Mouse (Mus musculus) right cerebral cortex, postnatal 25 days (tissue): Measurements from ENCODE around the gene Dera.
A peak's percentile ranks its signal among the peaks of the same experiment; 100 is the strongest.

Source experiments
- DNase-seq: peaks from one replicate; pipeline ENCODE4 v3.0.0; 2022

The Dera gene

DNA sequence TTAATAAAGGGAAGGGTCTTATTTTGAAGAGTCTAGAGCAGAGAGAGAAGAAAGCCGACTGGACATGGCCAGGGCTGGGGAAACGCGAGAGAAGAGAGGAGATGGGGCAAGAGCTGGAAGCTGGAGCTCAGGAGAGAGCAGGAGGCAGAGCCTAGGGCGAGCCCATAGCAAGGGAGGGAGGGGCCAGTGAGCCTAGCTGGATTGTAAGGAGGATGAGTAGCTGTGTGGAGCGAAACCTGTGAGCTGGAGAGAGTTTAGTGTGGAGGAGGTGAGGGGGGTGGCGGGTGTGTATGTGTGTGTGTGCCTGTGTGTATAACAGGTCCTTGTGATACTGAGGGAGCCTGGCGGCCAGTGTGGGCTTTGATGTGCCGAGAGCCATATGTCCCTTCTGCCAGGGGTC, 5.3 kb downstream of the Dera start:
- no peak for DNase-seq

DNA sequence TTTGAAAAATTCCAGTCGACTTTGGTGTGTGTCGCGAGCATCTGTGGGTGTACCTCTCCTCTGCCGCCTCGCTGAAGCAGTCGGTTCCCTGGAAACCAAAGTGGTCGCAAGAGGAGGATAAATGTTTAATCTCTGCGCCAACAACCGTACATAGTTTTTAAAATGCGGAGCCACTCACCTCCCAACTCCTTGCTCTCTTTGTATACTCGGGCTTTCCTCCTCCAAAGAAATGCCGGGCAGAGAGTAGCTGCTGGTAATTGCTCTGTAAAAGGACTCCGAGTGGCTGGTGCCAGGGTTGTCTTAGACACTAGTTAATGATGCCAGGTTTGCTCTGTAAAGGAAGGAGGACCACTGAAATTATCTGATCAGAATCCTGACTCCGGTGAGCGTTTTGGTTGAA, 6.6 kb downstream of the Dera start:
- DNase-seq = peak; percentile 21

DNA sequence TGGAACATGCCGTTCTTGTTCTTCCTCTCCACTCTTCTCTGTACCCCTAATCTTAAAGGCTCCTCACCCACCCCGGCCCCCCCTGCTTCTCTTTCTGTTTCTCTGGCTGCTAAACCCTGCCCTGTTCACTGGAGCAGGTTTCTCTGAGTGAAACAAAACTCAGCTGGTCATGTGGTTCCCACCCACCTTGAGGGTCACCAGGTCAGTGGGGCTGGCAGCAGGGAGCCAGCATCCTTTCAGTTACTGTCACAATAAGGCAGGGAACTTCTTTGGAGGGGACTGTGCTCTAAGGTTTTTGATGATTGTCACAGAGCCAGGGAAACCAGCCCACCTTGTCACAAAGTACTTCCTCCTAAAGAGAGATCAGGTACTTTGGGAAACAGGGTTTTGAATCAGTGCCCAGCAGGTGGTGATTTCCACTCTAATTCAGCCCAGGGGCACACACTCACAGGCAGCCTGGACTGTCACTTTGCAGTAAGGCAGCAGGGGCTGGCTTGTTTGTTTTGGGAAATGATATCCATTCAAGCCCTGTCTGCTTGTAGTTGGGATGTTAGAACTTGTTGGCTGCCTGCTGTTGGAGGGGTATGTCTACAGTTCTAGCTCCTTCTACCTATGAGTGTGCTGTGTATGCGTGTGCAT, 10.3 kb downstream of the Dera start:
- DNase-seq = no peak

DNA sequence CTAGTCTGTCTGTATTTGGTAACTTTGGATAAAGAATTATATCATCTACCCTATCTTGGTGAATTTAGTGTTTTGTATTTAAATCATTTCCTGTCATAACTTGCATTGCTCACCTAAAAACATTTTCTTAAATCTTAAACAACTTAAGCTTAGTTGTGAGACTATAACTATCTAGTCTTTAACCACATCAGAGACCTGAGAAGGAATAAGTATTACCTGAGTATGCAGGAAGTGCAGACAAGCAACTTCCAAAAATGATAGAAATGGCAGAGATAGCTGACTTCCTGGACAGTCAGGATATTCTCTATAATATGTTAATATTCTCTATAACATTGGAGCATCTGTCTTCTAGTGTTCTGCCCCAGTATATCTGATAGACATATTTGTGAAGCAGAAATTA, 11.8 kb downstream of the Dera start:
- no peak for DNase-seq

DNA sequence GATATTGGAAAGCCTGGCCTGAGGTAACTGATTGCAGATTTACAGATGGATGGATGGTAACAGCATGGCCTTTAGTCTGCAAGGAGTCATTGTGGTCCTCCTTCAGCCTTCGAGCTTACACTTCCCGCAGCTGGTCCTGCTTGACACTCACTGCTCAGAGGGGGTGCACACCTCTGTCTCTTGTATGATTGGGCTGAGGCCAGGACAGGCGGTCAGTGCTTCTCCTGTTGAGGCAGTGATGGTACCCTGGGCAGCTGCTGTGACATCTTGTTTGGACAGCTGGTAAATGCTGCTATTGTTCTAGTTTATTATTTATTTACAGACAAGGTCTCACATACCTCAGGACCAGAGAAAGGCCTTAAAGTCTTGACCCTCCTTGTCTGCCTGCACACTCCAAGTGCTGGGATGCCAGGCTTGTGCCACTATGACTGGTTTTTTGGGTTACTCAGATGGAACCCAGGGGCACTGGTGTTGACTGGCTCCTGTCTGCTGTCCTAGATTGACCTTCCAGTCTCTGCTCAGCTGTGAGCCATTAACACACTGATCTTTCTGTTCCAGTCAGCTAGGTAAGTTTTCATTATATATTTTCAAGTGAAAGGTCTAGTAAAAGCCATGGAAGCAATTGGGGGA, 17.4 kb downstream of the Dera start:
- DNase-seq = no peak

DNA sequence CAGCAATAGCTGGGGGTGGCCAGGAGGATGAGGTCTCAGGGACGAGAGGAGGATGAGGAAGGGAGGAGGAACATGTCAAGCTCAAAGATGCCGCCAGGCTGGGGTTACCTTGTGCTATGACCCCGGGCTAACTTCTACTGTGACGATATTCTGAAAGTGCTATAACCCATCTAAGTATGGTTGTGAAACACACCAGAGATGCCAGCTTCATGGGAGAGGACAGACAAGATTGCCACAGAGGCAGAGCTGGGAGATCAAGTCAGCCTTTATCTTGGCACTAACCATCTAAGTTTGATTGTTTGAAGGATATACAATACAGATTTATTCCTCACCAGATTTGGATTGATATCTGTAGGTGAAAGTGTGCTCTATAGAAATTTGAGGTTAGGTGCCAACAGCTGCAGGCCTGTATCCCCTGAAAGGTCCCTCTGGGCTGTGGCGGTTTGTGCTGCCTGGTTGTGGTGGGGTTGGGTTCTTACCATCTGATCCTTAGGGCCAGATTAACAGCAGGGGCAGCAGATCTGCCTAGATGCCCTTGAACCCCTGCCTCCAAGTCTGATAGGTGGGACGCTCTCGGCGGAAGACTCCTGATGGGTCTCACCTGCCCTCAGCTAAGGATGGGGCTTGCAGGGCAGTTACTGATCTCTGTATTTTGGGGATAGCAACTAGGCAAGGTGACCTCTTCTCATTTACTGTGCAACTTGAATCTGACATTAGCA, 18.7 kb downstream of the Dera start:
- DNase-seq = no peak

DNA sequence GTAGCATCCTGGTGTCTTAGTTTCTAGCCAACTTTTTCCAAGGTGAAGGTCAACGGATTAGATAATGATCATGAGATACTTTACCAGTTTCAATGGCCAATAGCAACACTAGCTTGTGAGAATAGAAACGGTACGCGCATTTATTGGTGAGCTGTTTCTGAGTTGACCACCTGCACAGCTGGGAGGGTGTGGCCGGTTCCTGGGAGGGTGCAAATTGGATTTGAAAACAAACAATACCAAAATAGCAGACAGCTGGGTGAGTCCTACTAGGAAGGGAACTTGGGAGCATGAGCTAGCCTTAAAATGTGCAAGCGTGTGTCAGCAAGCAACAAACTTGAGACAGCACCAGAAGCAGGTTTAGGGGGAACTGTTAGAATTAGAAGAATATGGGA, 19.3 kb downstream of the Dera start:
- no peak for DNase-seq

DNA sequence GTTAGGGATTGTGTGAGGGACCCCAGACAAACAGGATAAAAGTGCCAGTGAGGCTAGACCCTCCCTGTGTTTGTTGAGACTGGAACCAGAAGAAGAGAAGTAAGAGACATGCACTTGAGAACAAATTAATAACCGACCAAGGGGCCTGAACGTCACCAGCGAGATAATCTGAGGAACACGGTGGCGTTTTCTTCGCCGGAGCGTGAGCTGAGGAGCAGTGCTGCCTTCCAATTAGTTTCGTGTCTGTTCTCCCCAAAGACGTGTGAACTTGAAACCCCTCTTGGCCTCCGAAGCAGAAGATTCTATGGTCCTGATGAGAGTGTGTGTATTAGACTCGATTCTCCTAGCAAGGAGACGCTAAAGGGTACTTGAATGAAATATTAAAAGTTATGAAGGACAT, 19.8 kb downstream of the Dera start:
- no peak for DNase-seq

DNA sequence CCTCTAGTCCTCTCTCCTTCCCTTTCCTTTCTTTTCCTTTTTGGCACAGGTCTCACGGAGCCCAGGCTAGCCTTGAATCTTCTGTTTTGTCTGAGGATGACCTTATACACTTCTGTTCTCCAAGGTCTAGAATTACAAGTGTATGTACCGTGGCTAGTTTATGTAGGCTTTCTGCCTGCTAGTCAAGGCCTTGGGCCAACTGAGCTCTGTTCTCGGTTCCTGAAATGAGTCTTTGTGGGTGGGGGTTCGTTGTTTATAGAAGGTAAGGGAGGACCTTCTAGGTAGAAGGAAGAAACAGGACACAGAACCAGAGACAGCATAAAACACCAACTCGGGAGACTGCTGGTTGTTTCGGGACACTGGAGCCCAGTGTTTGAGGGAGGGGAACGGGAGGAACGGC, 20.8 kb downstream of the Dera start:
- no peak for DNase-seq

DNA sequence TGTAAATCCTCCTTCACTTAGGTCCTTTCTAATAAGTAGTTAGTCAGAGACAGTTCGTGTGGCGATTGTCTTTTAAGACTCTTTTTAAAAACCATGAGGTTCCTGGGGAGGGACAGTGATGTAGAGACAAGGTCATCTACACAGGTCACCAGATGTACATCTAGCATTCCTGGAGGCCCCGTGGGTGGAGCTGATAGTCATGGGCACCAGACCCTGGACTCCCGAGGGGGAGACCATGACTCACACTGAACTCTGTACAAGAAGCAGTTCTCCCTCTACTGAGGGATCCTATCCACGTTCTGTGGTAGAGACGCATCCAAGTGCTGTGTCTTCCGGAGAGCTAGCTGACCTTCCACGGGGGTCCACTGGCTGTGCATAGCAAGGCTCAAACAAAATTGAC, 22.6 kb downstream of the Dera start:
- DNase-seq = no peak

DNA sequence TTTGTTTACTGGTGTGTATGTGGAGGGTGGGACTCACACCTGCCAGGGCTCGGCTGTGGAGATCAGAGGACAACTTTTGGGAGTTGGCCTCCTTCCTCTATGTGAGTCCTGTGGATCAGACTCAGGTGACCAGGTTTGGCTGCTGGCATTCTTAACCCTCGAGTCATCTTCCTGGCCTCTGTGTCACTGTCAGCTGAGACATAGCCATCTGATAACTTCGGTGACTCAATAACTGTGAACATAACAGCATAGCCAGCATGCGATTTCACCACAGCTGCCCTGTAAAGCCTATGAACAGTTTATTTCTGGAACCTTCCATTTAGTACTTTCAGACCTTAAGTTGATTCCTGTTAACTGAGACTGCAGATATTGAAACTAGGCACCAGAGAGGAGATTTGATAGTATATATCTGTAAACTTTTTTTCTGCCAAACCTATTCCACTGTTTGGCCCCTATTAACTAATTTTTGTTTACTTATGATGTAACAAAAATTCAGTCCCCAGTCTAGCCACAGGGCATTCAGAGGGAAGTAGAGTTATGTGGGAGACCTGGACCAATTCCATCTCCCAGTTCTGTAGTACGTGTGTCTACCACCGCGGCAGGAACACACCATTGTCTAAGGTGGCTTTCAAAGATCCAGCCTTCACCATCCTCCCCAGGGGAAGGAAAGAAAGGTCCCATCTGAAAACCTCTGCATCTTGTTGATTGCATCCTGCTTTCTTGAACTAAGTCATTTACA, 29.7 kb downstream of the Dera start:
- DNase-seq = no peak

DNA sequence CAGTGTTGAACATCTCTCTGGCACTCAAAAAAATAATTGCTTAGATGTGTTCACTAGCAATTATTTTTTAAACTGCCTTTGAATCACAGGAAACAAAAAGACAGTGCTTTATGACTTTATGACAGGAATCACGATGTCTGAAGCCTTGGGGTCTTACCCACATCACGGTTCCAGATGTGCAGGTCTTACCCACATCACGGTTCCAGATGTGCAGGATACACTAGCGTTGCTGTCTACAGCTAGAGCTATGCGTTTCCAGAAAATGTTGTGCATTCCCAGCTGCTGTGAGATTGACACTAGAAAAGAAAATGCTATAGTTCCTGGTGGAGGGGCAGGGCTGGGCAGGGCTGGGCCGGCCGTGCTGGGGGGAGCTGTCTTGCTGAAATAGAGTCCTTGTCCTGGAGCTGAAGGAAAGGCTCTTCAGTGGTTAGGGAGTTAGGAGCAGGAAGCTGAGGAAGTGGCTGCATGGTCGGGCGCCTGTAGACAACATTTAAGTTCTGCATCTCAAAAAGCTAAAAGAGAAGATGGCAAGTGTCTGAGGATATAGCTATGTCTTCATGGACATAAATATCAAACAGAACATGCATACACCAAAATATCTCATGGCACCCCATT, 34.7 kb downstream of the Dera start:
- DNase-seq = no peak

DNA sequence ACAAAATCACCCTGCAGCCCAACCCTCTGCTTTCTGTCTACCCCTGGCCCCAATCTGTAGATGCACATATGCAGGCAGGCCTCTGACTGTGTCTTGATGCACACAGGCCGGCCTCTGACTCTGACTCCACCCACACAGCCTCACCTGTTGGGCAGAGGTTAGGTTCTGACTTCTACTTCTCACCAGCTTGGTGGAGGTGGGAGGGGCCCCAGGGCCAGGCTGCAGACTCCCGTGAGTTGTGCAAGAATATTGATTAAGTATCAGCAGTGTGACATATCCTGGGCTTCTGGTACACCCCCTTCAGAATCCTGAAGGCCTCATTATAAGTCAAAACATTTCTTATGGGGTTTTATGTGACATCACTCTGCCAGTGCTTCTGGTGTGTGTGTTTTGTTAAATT, 35.3 kb downstream of the Dera start:
- DNase-seq = no peak

DNA sequence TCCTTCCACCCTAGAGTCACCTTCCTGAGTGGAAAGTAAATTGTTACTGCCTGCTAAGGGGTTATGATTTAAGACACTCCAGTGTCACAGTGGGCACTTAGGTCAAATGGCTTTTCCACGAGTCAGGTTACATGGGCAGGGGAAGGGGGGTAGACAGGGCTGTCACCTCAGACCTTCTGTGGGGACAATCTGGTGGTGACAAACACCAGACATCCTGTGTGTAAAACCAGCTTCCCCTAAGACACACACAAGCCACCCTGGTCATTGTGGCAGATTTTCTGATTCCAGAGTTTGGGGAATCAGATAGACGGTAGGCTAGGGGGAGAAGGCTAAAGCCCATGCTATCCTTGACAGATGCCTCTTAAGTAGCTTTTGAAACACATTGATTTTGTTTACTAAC, 41.1 kb downstream of the Dera start:
- no peak for DNase-seq

DNA sequence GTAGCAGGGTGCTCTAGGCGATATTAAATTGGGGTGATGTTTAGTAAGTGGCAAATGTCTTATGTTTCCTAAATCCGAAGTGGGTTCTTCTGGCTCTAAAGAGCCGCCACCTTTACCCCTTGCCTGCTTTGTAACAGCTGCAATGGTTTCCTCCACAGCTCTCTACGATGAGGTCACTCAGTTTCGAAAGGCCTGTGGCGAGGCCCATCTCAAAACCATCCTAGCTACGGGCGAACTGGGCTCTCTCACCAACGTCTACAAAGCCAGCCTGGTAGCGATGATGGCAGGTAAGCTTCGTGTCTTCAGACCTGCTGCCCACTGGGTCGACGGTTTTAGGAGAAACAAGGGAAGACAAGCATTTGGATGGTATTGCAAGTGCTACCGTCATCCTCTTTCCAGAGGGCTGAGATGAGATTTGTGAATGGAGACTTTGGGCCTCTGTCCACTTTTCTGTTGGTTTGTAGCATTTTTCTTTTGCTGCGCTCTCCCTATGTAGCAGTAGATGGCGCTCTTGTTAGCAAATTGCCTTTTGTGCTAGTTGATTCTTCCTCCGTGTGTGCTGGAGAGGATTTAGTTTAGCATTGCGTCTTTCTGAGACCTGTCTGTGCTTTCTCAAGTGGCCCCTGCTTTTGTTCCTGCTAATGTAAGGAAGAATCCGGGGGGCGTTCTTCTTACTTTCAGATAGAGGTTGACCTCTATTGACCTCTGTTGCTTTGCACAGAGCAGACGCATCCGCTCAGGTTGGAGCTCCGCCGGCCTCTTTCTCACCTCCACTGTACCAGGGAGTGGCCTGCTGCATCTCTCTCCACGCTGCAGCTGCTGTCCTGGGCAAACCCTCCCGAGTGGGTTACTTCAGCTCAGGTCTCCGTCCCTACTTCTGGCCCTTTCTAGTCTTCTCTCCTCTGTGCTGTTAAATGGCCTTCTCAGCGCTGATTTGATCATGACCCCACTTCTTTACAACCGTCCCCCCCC, 42.5 kb downstream of the Dera start:
- peak; percentile 29 for DNase-seq

DNA sequence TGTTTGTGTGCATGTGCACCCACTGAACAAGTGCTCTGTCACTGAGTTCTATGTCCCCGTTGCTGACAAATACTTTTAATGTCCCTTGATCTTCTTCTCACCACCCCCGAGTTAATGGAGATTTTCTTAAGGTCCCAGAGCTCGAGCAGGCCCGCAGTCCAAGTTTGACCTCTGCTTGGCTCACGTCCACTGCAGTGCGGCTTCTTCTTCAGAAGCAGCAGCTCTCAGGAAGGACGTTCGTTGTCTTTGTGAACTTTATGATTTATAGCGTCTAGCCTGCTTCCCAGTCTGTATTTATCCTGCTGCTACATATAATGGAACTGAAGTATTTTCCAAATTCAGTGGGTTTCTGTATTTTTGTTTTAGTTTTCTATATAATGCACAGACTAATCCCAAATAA, 44.9 kb downstream of the Dera start:
- no peak for DNase-seq

DNA sequence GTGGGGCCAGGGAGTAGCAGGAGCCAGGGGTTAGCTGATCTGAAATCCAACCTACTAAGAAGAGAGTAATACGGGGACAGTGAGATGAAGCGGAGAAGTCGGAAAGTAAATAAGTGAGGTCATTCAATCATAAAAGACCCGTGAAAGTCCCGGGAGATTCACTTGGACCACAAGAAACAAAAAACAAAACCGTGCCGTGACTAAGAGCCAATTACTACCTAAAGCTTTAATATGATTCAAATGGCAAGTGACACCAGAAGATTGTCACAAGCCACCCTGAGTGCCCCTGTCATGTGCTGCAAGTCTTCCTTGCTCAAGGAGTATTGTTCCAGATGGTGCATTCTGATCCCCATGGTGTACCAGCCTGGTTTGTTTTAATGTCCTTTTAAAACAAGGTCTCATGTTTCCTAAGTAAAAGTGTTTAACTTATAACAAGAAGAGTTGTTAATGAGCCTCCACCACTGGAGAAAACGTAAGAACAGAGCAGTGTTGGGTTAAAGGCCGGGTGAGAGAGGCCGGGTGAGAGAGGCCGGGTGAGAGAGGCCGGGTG, 49.2 kb downstream of the Dera start:
- no peak for DNase-seq

DNA sequence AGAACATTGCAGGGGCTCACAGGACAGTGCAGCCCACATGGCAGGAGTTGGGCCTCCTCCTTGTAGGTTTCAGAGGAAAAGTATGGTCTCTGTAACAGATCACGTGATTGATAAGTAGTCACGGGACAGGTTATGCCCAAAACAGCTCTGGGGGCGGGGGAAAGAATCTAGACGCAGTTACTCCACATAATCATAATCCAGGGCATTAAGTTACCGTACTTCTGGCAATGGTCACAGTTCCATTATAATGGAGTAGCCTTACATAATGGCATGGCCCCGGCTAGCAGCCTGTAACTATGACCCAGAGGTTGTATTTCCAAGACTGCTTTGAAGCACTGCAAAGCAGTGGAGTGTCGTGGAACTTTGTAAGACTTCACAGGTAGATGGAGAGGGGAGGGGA, 49.8 kb downstream of the Dera start:
- no peak for DNase-seq

DNA sequence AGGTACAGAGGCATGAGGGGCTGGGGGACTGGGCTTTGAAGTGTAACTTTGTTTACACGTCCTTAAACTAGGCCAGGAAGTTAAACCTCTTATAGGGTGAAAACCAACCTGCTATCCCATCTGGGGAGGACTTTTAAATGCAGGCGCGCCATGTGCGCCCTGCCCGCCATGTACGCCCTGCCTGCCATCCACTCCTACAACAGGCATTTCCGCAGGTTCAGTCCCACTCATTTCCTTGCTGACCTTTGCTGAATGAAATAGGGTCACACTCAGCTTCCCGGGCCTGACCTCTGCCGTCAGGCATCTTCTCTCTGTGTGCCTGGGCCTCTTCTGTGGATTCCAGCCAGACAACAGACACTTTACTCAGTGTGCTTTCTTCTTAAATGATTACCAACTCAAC, 50.3 kb downstream of the Dera start:
- DNase-seq = no peak

DNA sequence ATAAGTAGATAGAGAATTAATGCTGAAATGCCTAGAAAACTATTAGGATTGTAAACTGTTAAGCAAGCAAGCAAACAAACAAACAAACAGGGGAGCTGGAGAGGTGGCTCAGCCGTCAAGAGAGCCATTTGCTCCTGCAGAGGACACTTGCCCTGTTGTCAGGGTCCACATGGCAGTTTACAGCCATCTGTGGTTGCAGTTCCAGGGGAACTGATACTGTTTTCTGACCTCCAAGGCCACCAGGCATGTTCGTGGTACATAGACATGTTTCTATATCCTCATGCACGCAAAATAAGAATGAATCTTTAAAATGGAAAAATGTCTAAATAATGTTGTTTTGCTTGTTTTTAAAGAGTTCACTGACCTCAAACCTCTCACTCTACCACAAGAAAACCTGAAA, 52.0 kb downstream of the Dera start:
- no peak for DNase-seq

DNA sequence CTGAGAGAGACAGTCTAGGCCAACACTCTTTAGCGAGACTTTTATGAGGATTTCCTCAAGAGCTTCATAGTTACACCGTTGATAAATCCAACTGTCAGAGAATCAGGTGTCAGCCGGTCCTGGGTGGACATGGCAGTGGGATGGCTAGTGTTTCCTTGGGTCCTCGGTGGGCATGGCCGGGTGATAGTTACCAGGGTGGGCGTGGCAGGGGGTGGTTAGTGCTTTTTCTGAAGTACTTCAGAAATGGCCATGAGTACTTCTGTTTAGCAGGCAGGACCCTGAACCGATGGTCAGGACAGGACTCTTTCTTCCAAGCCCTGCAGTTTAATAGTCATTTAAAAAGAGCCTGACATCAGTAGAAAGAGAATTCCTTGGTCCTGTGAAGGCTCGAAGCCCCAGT, 52.5 kb downstream of the Dera start:
- DNase-seq = no peak

DNA sequence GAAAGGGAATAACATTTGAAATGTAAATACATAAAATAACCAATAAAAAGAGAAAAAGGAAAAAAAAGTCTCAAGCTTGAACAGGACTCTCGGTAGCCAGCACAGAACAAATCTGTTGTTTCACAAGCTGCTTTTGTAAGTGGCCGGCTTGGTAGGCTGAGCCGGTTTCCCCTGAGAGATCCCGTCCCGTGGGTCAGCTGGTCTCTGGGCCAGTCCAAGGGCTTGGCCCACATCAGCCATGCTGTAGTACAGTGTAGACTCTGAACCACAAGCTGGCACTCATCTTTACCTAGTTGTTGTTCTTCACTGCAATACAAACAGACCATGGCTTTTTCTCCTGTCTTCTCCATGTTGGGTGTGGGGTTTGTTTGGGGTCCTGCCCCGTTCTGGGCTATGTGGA, 53.0 kb downstream of the Dera start:
- no peak for DNase-seq
